Comparison of ENCODE assay signal across 8 mouse cellular contexts in the genomic region with DNA sequence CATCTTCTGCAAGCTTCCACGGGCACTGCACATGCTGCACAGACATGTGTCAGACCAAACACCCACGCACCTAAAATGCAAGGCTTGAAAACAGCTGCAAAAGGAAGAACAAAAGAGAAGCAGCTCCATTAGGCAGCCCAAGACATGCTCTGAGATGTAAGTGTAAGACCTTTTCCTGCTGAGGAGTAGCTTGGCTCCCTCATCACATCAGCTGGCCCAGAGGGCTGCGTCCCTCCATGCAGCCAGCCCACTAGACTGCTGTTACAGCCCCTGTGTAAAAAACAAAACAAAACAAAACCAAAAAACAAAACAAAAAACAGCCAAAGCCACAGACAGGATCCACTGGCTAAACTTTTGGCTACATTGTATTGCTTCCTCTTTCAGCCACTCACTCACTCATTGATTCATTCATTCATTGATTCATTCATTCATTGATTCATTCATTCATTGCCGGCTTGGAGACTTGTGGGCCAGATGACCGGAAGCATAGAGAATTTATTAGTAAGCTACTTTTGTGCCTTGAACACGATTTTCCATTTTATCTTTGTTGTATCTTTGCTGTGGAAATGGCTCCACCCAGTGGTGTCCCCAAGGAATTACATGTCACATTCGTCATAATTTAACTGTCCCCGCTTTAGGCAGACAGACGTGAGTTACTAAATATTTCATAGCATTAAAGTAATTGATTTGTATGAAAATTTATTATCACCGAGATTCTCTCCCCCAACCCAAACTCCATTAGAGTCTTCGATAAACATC.
DNase-seq lines count a peak whose midpoint lies in the region; ATAC-seq lines count a peak whose summit lies in the region.

No protein-coding gene starts in this region.

- DNase-seq in layer of hippocampus, adult 11-12 months (ENCODE audit: low spot score): peak; percentile 38
- DNase-seq in layer of hippocampus, adult 9-10 months (ENCODE audit: low spot score): no peak
- DNase-seq in MEL-GATA-1-ER (ENCODE audit: extremely low read depth, low read depth): peak; percentile 36
- peak; percentile 30 for DNase-seq in c-Kit-positive CD71-negative TER-119-negative erythroid progenitor cells, embryonic 14.5 days (ENCODE audit: low read depth)
- peak; percentile 72 for DNase-seq in forelimb bud, embryonic 11.5 days (ENCODE audit: low read depth, low spot score)
- peak; percentile 39 for DNase-seq in layer of hippocampus, adult 9-11 months
- DNase-seq in mesoderm, embryonic 11.5 days (ENCODE audit: low read depth, low spot score): peak; percentile 75

- no peak for ATAC-seq in inflammation-experienced regulatory T-cells, adult 6 months
